Mouse (Mus musculus) cerebellum, adult 2 months (tissue): ENCODE measurements at regions not wholly inside any gene's neighbourhood (a gene's known extent, or its start where the extent isn't known, plus 50 kb on each side); places are given as distances from the start of the nearest gene placed in this dataset.

Source experiments
- DNase-seq, 2 experiments: peaks; one replicate each; pipeline ENCODE4 v3.0.0; 2021
- H3K27ac ChIP-seq: fragments of 200-500 bp; 2 replicates; pipeline ENCODE4 v1.5.1; 2012; ENCODE audit warnings: low read length, control low read depth, inconsistent platforms; ENCODE audit not compliant: insufficient read depth
- H3K27me3 ChIP-seq: fragments of 200-500 bp; 2 replicates; pipeline ENCODE4 v1.6.1; 2012; ENCODE audit warnings: inconsistent platforms, mild to moderate bottlenecking, low read length, moderate library complexity; ENCODE audit not compliant: control insufficient read depth, insufficient read depth
- H3K4me1 ChIP-seq: fragments of 200-500 bp; 2 replicates; pipeline ENCODE4 v1.6.1; 2011; ENCODE audit warnings: low read length; ENCODE audit not compliant: control insufficient read depth, insufficient read depth
- H3K4me3 ChIP-seq: fragments of 200-500 bp; replicated peaks from 2 replicates; pipeline ENCODE3; 2011; ENCODE audit warnings: mild to moderate bottlenecking, low read depth, low read length, control low read depth; ENCODE audit not compliant: insufficient read depth
- CTCF ChIP-seq: fragments of 200-500 bp; IDR thresholded peaks from 2 replicates; pipeline ENCODE4 v1.5.1; 2011; ENCODE audit warnings: low read depth, mild to moderate bottlenecking, control low read depth, low read length, moderate library complexity, borderline replicate concordance; ENCODE audit not compliant: insufficient read depth
- POLR2A ChIP-seq: fragments of 200-500 bp; IDR thresholded peaks from 2 replicates; pipeline ENCODE4 v1.6.1; 2011; ENCODE audit warnings: low read length, control low read depth, borderline replicate concordance; ENCODE audit not compliant: insufficient read depth
- WGBS: fragments of 180-500 bp; shearing (Covaris S2); methylation state at CpG from one replicate; pipeline ENCODE4 v1.1.7; 2018; 5-methylcytosine and 5-hydroxymethylcytosine counted together

DNA sequence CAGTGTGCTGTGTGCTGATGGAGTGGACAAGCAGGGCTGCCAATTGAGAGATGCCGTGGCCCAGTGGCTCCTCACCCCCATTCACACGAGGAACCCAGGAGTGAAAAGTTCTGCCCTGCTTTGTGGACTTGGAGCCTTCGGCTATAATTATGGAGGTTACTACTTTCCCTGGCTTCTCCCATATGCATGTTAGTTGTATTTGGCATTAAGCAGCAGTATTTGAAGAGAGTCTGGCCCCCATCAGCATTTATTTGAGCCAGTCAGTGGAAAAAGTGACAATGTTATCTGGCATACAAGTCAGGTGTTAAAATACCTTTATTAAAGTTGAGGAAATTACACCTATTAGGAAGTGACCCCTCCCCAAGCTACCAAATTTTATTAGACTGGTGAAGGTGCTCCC lies 196.1 kb upstream of the Mef2c start:
- TF ChIP-seq POLR2A (no peak), CTCF (no peak)
- no peaks in the 10 kb centered on the region for H3K4me1 ChIP-seq
- WGBS: 73% methylated on average over 3 of the region's 3 CpGs
- no peaks in the 10 kb centered on the region for H3K27me3 ChIP-seq
- no peak for DNase-seq
- H3K4me3 ChIP-seq: no peak overlapping the region
- no peak overlapping the region for H3K27ac ChIP-seq

GRCm38 (mm10) chr13:83328488-83328887 lies 175.3 kb upstream of the Mef2c start:
- Histone ChIP-seq H3K27me3 (no peaks in the 10 kb centered on the region), H3K4me3 (no peak overlapping the region), H3K4me1 (no peaks in the 10 kb centered on the region), H3K27ac (no peak overlapping the region)
- no peak for DNase-seq
- TF ChIP-seq CTCF (no peak), POLR2A (no peak)
- 70% methylated on average over 4 of the region's 4 CpGs for WGBS

GRCm38 (mm10) chr13:83333728-83334127 lies 170.1 kb upstream of the Mef2c start:
- no peak overlapping the region for H3K27ac ChIP-seq
- H3K4me1 ChIP-seq: no peaks in the 10 kb centered on the region
- TF ChIP-seq CTCF (no peak), POLR2A (no peak)
- WGBS: 71% methylated on average over 5 of the region's 5 CpGs
- H3K27me3 ChIP-seq: no peaks in the 10 kb centered on the region
- no peak overlapping the region for H3K4me3 ChIP-seq
- no peak for DNase-seq

GRCm38 (mm10) chr13:83344611-83345319 lies 159.1 kb upstream of the Mef2c start:
- H3K4me3 ChIP-seq: no peak overlapping the region
- 89% methylated on average over 14 of the region's 14 CpGs for WGBS
- no peaks in the 10 kb centered on the region for H3K4me1 ChIP-seq
- no peaks in the 10 kb centered on the region for H3K27me3 ChIP-seq
- no peak for DNase-seq
- no peak for TF ChIP-seq CTCF
- no peak for TF ChIP-seq POLR2A
- no peak overlapping the region for H3K27ac ChIP-seq

DNA sequence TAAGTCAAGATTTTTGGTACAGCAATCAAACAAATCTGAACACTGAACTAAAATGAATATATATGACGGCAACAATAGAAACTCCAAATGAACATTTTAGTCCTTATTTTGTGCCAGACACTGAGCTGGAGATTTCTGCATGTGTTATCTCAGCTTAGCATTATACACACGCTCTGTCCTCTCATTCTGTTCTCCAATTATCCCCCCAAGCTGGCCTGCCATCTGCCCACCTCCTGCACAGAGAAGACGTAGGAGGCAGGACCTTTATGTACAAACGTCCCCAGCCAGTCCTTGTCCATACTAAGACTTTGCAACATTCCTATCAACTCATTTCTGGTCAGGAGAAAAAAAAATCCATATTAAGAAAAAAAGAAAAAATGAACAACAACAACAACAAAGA lies 148.5 kb upstream of the Mef2c start:
- Histone ChIP-seq H3K27me3 (no peaks in the 10 kb centered on the region), H3K4me3 (no peak overlapping the region), H3K27ac (no peak overlapping the region), H3K4me1 (no peaks in the 10 kb centered on the region)
- no peak for DNase-seq
- TF ChIP-seq POLR2A (no peak), CTCF (no peak)
- 43% methylated on average over 4 of the region's 4 CpGs for WGBS

GRCm38 (mm10) chr13:83360529-83360928 lies 143.3 kb upstream of the Mef2c start:
- 57% methylated on average over 2 of the region's 2 CpGs for WGBS
- no peaks in the 10 kb centered on the region for H3K4me1 ChIP-seq
- H3K27ac ChIP-seq: no peak overlapping the region
- no peak overlapping the region for H3K4me3 ChIP-seq
- no peak for DNase-seq
- TF ChIP-seq CTCF (no peak), POLR2A (no peak)
- H3K27me3 ChIP-seq: no peaks in the 10 kb centered on the region

GRCm38 (mm10) chr13:83376097-83376797 lies 127.6 kb upstream of the Mef2c start:
- H3K27me3 ChIP-seq: no peaks in the 10 kb centered on the region
- TF ChIP-seq POLR2A: no peak
- no peak for TF ChIP-seq CTCF
- no peak for DNase-seq

GRCm38 (mm10) chr13:83378644-83379043 lies 125.2 kb upstream of the Mef2c start:
- H3K4me3 ChIP-seq: no peak overlapping the region
- TF ChIP-seq POLR2A (no peak), CTCF (no peak)
- H3K4me1 ChIP-seq: no peaks in the 10 kb centered on the region
- H3K27ac ChIP-seq: no peak overlapping the region
- no peaks in the 10 kb centered on the region for H3K27me3 ChIP-seq
- WGBS: 81% methylated on average over 3 of the region's 3 CpGs
- no peak for DNase-seq

More at GRCm38 (mm10) chr13:83376097-83376797, 127.6 kb upstream of the Mef2c start:
- no peak overlapping the region for H3K27ac ChIP-seq
- no peaks in the 10 kb centered on the region for H3K4me1 ChIP-seq
- H3K4me3 ChIP-seq: no peak overlapping the region
- WGBS: 69% methylated on average over 8 of the region's 8 CpGs
